Mouse (Mus musculus) layer of hippocampus, adult 11-12 months (tissue): Measurements from ENCODE around the gene Psg16.

Experiments
- DNase-seq: peaks from one replicate; pipeline ENCODE4 v3.0.0; 2022; ENCODE audit warnings: low spot score

Gene Psg16

DNA sequence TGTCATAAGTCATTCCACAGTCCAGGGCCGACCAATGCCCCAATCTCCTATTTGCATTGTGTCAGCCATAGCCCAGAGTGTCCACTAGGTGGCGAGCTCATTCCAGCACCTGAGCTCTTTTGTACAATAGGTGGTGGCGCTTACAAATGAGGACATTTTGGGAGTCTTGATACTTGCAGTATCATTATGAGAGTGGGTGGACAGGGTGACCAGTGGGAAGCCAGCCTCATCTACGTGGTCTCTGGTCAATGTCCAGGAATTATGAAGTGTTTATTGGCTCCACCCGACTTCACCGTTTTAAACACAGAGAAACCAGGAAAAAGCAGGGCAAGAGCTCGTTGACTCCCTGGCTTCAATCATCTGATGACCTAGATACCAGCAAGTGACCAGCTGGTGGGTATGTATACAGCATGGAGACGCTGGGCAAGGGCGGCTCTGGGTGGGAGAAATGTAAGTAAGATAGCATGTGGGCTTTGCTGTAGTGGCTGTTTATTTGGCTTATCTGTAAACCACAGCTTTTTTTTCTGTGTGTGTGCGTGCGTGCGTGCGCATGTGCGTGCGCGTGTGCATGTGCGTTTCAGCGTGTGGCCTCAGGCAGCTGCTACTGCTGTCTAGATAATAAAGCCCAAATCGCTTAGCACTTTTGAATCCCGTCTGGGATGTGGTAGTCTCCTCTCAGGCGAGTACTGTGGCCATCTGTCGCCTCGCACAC lies at the start of gene Psg16:
Psg16 (plus strand) TSS at position 137 of the 712 bp plus-strand sequence.
- peak; percentile 73 for DNase-seq

DNA sequence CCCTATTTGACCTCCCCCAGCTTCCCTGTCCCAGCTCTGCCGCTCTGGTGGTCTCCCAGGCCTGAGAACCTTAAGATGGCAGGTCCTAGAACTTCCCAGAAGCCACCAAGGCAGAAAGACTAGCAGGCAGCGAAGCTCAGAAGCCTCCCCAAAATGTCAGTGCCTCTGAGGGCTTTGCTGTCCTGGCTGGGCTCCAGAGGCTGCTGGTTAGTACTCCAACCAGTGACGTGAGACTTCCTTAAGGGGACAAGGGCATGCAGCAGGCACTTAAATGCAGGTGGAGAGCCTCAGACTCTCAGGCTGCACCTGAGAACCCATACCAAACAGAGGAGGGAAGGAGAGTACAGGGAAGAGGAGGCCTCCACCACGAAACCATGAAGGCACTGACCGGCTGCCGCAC lies 49.7 kb upstream of the Psg16 start:
- DNase-seq: no peak

DNA sequence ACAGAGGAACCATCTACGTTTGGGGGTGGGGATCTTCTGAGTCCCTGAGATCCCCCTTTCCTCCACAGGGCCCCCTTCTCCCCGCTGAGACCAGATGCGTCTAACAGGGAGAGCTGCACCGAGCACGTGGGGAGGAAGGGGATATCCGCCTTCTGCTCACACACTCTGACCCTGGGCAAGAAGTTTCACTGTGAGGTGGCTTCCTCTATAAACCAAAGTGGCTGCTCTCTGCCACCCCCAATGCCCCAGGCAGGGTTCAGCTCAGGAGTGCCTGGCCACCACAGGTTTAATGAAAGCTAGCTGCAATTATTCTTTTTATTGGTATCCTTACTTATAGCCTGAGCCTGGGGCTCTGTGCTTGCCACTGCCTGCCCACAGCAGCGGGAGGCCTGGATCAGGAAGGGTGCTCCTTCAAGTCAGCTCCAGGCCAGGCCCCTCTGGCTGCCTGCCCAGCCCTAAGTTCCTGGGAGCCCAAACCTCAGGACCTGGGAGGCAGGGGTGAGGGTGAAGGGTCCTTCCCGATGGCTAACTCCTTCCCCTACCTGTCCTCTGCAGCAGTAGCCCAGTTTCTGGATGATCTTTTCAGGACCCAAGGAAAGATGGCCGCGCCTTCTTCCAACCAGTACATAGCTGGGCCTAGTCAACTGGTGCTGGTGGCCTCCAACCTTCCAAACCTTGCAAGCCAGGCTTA lies 48.9 kb upstream of the Psg16 start:
- DNase-seq: no peak

DNA sequence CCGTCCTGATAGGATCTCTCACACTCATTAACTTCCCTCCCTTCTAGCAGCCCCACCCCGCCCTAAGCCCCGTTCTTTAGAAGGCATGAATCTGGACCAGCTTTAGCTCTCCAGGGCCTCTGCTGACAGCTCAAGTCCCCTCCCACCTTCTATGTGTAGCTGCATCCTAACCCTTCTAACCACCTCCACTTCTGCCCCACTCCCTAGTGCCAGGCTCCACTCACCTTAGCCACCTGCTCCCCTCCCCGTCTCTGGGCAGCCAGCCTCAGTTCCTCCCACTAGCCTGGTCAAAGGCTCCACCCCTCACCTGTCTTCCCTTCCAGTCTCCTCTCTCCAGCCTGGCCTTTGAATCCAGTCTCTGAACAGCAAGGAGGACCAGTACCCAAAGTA lies 48.3 kb upstream of the Psg16 start:
- no peak for DNase-seq

DNA sequence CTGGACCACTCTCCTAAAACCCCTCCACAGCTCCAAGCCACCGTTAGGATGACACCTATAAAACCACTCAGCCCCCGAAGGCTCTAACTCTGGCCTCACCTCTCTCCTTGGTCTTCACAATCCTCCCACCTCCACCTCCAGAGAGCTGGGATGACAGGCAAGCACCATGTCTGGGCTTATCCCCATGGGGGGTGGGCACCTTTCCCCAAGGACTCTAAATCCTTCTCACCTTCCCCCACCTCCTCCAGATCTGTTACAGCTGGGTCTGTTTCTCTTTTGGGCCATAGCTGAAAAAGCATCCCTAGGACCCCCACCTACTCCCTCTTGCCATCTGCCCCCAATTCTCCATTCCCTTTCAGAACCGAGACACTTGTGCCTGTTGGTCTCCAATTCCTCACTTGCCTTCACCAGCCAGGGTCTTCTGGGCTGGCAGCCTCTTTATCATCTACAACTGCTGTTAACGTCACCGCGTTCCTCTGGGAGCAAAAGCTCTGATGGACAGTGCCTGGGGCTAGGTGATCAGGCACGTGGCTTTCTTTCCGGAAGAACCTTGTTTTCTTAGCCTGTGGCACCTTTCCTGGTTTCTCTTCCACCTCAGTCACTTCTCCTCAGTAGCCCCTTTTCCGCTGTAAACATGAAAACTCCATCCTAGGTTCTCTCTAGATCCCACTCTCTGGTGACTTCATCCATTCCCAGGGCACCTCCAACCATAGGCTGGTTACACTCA lies 47.8 kb upstream of the Psg16 start:
- no peak for DNase-seq

DNA sequence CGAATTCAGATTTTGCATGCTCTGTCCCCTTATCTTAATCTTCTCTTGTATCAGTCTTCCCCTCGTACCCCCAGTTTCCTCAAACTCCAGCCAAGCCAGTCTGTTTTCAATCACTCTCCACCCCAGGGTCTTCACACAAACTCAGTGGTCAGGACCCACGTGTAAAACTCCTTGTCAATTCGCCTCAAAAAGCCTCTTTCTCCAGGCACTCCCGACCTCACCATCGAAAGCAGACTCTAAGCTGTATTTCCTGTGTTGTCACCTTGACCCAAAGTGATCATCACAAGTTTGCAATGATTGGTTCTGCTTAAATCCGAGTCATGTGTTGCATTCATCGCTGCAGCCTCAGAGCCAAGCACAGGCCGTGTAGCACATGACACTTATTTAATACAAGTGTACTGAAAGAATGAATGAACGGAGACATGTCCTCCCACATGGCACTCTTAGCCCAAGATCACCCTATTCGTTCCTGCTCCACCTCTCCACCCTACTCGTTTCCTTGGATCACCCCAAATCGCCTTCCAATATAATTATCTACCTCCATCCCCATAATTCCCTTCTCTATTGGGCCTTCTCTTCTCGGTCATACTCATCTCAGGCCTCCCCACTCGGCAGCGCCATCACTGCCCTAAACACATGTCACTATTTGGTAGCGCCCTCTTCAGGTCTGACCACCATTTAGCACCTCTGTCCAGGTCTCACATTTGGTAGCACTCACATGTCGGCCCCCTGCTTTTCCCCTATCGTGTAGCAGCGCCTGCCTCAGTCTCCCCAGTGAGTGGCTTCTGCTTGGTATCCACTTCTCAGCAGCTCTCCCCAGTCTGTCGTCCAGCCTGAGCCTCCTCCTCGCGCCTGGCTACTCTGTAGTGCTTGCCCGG lies 46.9 kb upstream of the Psg16 start:
- DNase-seq: peak; percentile 77

DNA sequence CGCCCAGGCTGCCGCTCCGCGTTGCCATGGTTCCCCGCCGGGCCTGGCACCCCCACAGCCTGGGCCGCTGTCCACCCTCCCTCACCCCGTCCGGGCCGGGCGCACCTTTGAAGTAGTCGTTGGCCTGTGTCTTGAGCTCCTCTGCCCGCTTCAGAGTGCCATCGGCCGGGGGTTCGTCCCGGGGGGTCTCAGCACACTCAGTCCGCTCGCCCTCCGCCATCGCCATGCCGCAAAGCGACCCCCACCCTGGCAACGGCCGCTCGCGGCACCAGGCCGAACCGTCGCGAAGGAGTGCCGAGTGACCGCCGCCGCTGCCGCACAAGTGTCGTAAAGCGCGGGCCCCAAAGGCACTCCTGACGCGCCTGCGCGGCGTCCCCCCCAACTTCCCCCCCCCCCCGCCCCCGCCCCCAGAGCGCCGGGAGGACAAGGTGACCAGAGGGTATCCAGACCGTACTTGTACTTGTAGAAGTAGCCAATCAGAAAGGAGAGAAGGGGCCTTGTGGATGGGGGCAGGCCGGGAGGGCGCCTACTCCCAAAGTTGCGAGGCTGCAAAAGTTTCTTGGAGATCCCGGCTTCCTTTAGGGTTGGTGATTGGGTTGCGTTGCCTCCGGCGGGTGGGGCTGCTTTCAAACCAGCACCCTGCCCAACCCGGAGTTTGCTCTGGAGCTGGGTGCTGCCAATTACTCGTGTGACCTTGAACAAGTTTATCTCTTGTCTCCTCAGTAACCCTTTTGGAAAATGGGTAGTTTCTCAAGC lies 46.1 kb upstream of the Psg16 start, which contains the start of gene Ppp5c:
Ppp5c (minus strand) TSS at position 337 of the 756 bp plus-strand sequence.
- peak; percentile 89 for DNase-seq

DNA sequence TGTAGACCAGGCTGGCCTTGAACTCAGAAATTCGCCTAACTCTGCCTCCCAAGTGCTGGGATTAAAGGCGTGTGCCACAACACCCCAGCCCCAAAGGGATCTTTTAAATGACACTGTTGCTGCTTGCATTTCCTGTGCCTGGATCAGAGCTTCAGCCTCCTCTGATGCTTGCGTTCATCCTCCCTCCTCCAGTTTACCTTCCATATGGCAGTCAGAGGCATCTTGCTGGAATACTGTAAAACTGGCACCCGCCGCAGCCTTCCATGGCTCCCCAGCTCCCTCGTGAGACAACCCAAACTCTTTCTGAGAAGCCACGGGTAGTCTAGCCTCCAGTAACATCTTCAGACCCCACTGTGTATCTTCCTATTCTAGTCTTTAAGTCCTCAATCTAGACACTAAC lies 44.9 kb upstream of the Psg16 start:
- DNase-seq: no peak

DNA sequence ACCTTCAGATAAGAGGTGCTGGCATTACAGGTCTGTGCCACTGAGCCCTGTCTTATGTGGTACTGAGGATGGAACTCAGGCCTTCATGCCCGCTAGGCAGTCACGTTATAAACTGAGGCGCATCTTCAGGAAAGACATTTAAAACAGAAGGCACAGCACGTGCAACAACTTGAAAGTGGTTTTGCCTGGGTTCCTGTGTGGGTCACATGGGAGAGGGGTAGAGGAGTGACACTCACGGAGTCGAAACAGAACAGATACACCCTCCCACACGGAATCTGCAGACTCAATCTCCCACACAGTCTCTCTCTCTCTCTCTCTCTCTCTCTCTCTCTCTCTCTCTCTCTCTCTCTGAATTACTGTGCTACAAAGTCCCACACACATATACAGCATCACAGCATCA lies 43.6 kb upstream of the Psg16 start:
- DNase-seq: no peak

DNA sequence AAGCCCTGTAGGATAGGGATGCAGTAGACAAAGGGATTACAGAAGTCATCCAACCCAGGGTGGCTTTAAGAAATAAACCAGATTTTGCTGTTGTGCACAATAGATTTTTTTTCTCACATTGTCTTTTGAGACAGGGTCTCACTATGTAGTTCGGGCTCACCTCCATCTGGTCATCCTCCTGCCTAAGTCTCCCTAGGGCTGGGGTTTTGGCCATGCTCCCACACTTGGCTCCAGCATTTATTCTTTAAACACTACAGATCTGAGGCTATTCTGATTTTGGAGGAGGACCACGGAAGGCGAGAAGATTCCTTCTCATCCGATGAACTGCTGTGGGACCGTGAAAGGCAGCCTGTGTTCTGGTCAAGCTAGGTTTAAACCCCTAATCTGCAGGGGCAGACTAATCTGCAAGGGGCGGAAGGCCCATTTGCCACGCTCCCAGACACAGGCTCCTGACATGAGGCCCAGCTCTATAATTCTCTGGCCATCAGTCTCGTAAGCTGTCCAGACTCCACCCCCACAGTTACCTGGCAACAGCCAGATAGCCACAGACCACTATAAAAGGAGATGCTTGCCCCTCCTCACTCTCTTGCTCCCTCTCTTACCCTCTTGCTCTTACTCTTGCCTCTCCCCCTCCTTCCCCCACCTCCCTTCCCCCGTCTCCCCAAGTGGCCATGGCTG lies 35.7 kb upstream of the Psg16 start:
- no peak for DNase-seq

DNA sequence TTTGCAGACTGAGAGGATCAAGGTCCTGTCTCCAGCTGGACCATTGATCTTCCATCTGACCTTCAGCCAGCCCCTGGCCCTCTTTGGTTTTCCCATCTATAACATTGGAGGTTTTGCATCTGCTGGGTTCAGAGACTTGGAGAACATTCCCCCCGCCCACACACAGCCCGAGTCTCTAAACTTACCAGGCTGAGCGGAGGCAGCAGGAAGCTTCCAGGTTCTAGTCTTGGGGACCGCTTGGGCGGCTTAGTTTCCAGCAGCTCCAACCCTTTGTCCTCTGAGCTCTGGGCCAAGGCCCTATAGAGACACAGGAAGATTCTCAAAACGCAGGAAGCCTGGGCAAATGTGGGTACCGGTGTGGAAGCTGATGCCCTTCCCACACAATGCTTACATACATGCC lies 34.5 kb upstream of the Psg16 start:
- DNase-seq: no peak

DNA sequence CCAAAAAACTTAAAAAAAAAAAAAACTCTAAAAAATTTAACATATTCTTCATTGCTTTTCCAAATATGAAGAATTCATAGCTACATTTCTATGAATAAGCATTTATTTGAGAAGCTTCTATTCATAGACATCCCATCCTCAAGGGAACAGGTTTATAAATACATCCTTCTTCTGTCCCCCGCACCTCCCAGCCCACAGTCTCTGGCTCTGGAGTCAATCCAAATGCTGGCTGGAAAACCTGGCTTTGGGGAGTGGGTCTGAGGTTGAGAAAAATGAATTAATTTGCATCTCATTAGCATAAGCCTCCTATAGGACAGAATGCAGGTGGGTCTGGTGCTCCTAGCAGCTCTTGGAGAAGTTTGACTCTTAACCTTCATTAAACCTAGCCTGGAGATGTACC lies 28.1 kb upstream of the Psg16 start:
- DNase-seq: no peak

DNA sequence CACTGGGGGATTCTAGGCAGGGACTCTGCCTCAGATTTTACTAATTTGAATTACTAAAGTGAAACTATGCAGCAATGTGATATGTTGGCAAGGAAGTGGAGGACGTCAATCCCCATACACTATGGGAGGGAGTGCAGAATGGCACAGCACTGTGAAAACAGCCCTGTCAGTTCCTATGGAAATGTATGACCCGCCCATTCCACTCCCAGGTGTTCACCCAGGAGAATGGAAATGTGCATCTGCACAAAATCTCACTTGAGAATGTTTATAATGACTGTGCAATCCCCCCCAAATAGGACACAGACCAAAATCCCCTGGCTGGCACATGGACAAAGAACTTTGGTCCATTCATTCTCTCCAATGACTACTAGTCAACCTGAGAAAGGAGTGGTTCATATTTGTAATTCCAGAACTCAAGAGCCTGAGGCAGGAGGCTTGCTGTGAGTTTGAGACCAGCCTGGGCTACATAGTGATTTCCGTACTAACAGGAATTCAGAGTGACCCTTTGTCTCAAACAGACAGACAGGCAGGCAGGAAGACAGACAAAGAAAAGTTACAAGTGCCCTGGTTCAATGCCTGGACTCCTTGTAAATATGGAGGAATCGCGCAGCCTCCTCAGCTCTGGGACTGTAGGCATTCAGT lies 26.7 kb upstream of the Psg16 start:
- DNase-seq: no peak

DNA sequence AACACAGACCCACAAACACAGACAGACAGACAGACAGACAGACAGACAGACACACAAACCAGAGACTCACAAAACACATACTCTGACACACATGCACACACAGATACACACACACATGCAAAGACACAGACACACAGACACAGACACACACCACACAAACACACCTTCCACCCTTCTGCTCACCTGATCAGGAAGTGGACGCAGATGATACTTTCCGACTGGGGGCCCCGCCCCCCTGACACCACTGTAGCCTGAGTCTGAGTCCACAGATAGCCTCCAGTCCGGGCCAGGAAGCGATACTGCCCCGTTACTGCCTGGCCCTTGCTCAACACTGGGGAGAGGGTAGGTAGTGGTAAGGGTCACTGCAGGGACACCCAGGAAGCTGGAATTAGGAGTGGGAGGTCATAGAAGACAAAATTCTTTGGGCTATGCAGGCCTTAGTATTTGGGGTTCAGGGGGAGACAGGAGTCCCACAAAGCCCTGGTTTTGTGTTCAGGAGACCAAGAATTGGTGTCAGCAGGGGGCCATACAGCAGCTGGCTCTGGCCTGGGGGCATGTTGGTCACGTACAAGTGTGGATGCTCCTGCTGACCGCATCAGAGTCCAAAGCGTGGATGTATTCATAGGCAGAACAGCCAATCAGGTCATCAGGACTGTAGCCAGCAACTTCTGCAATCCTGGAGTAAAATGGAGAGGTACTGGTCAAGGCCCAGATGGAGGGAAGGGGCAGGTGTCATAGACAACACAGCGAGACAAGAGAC lies 25.2 kb upstream of the Psg16 start:
- no peak for DNase-seq

DNA sequence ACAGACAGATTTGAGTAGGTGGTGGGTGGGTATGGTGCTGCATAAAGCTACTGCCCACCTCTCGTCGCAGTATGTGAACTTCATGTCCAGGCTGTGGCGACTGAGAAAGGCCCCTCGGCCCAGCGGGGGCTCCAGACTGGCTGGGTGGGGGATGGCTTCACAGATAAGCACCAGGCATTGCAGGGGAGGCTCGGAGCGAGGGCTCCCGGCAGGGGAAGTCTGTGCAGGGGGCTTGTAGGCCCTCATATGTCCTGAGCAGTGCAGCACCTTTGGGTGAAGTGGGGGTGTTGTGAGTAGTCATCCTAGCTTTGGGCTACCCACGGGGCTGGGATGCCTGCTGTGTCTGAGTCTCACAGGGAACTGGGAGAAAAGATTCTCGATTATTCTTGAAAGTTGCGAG lies 23.3 kb upstream of the Psg16 start:
- no peak for DNase-seq

DNA sequence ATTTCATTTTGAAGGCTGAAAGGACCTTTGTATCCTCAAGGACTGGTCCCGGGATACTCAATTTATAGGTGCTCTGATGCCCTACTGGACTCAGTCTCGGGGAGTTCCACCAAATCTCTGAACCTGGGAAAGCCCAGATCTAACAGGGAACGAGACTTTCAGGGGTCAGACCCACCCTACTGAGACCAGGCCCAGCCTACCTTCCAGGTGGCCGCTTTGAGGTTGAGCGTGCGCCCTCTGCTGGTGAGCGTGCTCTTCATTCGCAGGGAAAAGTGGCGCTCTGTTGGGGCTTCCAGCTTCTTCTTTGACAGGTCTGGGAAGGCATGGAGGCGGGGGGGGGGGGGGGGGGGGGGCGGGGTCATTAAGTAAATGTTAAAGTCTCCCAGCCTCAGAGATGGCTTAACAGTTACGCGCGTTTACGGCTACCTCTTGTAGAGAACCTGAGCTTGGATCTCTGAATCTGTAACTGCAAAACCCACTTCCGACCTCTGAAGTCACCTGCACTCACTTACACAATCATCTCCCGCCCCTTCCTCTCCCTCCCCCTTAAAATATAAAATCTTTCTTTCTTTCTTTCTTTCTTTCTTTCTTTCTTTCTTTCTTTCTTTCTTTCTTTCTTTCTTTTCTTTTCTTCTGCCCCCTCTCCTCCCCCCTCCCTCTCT lies 22.8 kb upstream of the Psg16 start:
- DNase-seq: peak; percentile 57

DNA sequence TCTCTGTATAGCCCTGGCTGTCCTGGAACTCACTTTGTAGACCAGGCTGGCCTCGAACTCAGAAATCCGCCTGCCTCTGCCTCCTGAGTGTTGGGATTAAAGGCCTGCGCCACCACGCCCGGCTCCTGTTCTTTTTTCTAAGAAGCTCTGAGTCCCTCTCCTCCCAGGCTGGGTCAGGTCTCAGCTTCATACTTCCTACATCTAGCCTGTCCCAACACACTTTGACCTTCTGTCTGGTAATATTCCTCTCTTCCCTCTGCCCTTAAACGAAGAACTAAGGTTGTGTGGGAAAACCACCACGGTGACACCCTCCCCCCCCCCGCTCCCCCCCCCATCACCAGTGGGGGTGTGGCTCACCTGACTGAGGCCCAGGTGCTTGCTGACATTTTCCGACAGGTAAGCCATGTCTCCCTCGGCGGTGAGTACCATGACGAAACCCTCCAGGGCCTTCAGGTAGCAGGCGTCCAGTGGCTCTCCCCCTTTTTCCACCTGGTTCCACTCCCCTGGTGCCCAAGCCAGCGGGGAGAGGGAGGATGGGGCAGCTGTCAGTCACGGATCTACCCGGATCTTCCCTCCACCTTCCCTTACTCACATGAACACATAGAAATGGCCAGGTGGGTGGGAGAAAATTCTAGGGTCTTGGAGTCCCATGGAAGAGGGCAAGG lies 19.4 kb upstream of the Psg16 start:
- no peak for DNase-seq

DNA sequence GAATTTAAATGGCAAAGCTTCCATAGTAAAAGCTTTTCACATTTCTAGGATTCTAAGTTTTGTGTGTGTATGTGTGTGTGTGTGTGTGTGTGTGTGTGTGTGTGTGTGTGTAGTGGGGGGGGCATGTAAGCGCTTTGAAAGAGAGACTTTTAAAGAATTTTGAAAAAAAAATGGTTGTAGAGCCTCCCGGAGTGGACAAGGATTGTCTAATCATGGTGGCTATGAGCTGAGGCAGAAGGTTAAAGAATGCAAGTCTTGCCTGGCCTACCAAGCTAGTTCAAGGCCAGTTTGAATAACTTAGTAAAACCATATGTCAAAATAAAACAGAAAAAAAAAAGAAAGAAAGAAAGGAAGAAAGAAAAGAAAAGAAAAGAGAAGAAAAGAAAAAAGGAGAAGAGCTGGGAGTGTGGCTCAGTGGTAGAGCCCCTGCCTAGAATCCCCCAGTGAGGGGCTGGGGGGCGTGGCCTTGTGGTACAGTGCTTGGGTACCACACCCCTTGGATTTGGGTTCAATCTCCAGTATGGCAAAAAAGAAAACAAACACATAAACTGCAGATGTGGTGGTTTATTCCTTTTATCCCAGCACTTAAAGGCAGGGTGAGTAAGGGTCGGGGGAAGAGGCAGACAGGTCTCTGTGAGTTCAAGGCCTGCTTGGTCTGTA lies 18.4 kb upstream of the Psg16 start:
- DNase-seq: no peak
